Mouse (Mus musculus) lung, postnatal 4 days (tissue): ENCODE data around the gene 1500015O10Rik.

ENCODE experiments used
- DNase-seq, 2 experiments: peaks; one replicate each; pipeline ENCODE4 v3.0.0; 2021

The 1500015O10Rik gene

DNA sequence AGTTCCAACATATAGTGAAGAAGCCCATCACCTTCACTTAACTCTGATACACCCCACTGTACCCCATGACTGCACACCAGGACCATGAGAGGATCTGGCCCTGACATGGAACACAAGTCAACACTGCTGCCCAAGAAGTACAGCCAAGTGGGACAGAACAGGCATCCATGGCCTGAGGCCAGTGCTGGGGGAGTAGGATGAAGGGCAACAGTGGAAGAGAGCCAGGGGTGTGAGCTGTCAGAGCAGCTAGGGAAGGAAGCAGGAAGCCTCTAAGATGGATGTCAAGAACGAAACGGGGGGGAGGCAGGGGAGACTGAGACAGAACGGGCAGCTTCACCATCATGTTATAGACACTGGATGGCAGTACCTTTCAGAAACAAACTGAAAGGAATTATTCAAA is 45.7 kb downstream of the 1500015O10Rik start:
- peak in 1 of 2 experiments; percentile 51 for DNase-seq

DNA sequence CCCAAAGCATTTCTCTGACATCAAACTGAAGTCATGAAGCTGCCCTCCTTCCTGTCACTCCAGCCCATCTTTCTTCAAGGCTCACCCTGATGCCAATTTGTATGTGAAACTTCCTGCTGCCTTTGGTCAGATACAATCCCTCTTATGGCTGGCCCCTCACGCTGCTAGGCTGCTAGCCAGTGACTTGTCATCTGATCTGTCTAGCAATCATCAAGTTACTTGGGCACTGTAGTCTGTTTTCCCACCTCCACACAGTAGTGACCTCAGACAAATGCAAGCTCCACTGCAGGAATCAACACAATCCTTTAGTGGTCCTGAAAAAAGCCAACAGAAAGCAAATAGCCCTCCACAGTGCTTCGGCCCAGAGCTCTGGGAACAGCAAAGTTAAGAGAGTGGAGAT is 50.8 kb downstream of the 1500015O10Rik start:
- DNase-seq: peak in 1 of 2 experiments; percentile 29

DNA sequence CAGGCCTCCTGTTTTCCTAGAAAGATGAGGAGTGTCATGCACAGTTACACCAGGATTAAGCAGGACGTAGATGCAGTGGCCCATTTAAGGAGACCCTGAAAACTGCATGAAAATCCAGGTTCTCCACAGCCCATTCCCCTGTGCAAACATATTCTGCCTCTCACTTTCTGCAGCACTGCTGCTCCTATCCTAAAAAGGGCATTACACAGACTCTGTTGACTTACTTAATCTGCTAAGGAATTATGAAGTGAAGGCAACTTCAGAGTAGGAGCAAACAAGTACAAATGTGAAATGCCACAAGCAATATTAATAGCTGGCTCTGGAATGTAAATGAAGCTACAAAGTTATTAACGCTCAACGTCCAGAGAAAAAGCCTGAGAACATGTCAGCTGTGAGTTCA is 51.3 kb downstream of the 1500015O10Rik start:
- no peak for DNase-seq

DNA sequence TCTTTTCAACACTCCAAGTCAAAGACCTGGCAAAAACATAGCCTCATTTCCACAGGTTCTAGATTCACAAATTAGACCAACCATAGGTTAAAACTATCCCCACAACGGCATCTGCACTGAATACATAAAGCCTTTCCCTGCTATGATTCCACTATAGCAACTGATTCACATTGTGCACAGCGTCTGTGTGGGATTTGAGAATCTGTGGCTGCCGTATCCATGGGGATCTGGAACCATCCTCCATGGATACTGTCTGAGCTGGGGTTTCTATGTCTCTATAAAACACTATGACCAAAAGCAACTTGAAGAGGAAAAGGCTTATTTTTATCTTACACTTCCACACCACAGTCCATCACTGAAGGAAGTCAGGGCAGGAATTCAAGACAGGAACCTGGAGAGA is 52.3 kb downstream of the 1500015O10Rik start:
- DNase-seq: no peak

DNA sequence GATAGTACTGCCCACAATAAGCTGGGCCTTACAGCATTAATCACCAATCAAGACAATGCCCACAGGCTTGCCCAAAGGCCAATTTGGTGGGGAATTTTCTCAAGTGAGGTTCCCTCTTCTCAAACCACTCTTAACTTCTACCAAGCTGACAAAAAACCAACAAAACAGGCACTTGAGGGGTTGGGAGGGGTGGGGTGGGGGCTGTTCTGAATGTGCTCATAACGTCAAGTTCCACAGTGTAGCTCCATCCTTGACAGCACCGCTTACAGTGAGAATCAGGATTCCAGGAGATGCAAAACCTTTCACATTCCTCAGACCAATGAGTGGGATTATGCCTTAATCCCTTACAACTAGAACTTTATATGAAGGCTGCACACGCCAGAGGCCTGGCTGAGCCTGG is 52.8 kb downstream of the 1500015O10Rik start:
- no peak for DNase-seq

DNA sequence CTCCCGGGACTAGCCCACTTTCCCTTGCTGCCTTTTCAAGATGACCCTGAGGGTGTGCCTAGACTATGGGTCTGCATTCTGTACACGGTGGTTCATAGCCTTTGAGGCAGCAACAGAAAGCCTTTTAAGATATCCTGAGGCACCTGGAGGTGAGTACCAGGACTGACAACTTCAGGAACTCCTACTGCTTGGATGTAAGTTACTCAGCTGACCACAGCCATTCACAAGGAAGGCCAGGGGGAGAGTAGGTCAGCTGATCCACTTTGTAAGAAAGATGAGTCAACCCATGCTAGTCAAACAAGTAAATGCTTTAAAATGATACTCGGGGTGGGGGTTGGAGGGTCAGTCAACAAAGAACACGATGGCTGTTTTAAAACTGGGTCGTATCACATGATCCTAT is 54.9 kb downstream of the 1500015O10Rik start:
- no peak for DNase-seq

DNA sequence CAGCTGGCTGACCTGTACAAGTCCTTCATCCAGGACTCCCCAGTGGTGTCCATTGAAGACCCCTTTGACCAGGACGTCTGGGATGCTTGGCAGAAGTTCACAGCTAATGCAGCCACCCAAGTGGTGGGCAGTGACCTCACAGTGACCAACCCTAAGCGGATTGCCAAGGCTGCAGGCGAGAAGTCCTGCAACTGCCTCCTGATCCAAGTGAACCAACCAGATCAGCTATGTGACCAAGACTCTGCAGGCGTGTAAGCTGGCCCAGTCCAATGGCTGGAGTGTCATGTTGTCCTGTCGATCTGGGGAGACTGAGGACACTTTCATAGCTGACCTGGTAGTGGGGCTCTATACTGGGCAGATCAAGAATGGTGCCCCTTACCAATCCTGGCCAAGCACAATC is 56.3 kb downstream of the 1500015O10Rik start:
- DNase-seq: no peak

DNA sequence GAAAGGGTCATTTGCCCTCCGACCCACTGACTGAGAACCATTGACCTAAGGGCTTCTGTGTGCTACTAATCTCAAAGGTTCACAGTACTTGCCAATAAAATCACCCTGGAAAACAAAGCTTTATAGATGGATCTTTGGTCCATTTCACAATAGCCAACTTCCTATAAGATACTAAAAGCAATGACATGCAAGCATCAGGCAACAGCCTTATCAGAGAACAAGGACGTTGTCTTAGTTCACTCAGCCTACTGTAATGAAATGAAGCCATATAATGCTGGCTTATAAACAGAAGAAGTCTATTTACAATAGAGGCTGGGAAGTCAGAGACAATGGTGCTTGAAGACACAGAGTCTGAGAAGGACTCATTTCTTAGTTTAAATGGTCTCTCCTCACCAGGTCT is 59.4 kb downstream of the 1500015O10Rik start:
- DNase-seq: no peak
